Mouse (Mus musculus): ENCODE data around the gene Ppip5k2. TPM values are rescaled to one million over a fixed set of nuclear protein-coding genes. Genes with fewer than 3 reads are reported as not detected.

Gene Ppip5k2
- polyA plus RNA-seq, 1 experiment from 2014 or later, result 32.8 TPM

DNA sequence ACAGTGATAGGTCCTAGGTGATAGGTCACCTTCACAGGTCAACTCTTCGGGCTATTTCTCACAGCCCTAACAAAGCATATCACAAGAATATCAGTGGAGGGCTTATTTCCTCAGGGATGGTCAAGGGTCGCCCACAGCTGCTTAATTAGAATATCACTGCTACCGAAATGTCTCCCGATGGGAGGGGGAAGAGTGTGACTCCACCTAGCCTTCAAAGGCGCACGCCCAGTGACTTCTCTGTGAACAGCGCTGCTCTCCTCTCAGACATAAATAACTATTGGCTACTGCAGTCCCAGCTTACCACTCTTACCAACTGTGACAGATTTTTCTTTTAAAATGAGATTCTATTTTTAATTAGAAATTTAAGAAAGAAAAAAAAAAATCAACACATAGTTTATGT is 9.6 kb downstream of the Ppip5k2 start:
- POLR2A ChIA-PET, result interaction anchor here (1.1 kb wide), 1 partner anchor 33 kb away, joined by 3 read pairs; no protein-coding TSS in a partner anchor
- in situ Hi-C loops (cut with MboI; ENCODE audit: low pct_unique_long_range_greater_than_20kb), result no loop called here
- no peaks in the 10 kb centered on the region for H3K27me3 ChIP-seq
- CTCF ChIA-PET, result interaction anchor here (1.2 kb wide), 1 partner anchor 10 kb away, joined by 5 read pairs; no protein-coding TSS in a partner anchor
- TF ChIP-seq CTCF (IDR thresholded peaks at IDR 0.05), result no peak
- ATAC-seq (no peak), DNase-seq (ENCODE audit: low read depth, low spot score) (no peak)

DNA sequence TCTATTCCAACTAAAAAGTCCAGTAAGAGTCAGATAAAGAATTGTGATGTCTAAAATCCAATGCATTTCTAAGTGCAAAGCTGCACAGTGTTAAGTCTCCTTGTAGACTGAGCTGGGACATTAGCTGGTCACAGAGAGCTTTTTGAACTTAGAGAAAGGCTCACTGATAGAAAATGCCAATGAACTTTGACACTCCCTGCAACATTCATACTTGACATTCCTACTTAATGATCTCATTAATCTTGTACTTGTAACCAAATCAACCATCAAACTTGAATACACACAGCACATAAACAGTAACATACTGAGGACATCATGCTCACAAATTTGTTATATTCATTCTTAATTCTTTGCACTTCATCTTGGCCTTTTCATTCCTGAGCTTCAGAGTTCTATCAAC is 10.4 kb downstream of the Ppip5k2 start:
- DNase-seq (ENCODE audit: low read depth, low spot score), result no peak
- POLR2A ChIA-PET, result interaction anchor here (0.7 to 1.1 kb wide), 2 partner anchors 24 to 33 kb away, joined by 3 to 4 read pairs; no protein-coding TSS in a partner anchor
- in situ Hi-C loops (cut with MboI; ENCODE audit: low pct_unique_long_range_greater_than_20kb), result no loop called here
- ATAC-seq, result peak; percentile 85
- no peak for TF ChIP-seq CTCF (IDR thresholded peaks at IDR 0.05)
- CTCF ChIA-PET, result interaction anchor here (1.2 kb wide), 1 partner anchor 11 kb away, joined by 5 read pairs; no protein-coding TSS in a partner anchor
- H3K27me3 ChIP-seq, result no peaks in the 10 kb centered on the region

DNA sequence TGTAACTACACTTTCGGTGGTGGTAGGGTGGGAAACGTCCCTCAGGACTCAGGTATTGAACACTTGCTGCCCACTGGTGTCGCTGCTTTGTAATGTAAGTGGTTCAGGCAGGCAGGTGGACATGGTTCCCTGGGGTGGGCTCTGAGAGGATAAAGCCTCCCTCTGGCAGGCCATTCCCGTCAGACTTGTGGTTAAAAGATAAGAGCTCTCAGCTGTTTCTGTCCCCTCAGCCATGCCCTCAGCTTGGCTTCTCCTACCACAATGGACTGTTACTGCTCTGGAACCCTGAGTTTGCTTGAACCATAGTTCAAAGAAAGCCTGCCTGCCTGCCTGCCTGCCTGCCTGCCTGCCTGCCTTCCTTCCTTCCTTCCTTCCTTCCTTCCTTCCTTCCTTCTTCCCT is 15.8 kb downstream of the Ppip5k2 start:
- ATAC-seq (no peak), DNase-seq (ENCODE audit: low read depth, low spot score) (no peak)
- ChIA-PET POLR2A (no interaction called here), CTCF (interaction anchor here (1.0 to 2.7 kb wide), 5 partner anchors 10 to 23 kb away, joined by 3 to 15 read pairs (median 5); partner anchors contain the start of genes Gin1 and Ppip5k2)
- no peak for TF ChIP-seq CTCF (IDR thresholded peaks at IDR 0.05)
- H3K27me3 ChIP-seq, result no peaks in the 10 kb centered on the region
- in situ Hi-C loops (cut with MboI; ENCODE audit: low pct_unique_long_range_greater_than_20kb), result no loop called here

DNA sequence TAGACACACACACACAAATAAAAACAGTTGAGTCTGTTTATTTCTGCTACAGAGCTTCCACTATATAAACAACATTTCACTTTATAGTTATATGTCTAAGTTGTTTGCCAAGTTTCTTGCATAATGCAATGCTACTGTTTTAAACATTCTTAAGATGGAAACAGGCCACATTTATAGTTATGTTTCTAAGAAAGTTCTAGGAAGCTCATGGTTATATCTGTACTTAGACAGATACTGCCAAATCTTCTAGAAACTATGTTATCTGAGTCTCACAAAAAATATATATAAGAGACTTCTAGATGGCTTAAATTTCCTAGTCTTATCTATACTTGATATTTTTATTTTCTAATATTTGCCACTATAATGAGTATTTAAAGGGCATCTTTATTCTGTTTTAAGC is 17.0 kb downstream of the Ppip5k2 start:
- H3K27me3 ChIP-seq, result no peaks in the 10 kb centered on the region
- no peak for DNase-seq (ENCODE audit: low read depth, low spot score)
- no peak for ATAC-seq
- POLR2A ChIA-PET, result interaction anchor here (0.7 kb wide), 1 partner anchor 10 kb away, joined by 3 read pairs; no protein-coding TSS in a partner anchor
- in situ Hi-C loops (cut with MboI; ENCODE audit: low pct_unique_long_range_greater_than_20kb), result no loop called here
- CTCF ChIA-PET, result interaction anchor here (1.3 to 2.7 kb wide), 4 partner anchors 9 to 34 kb away, joined by 3 to 15 read pairs (median 8); partner anchors contain the start of genes Gin1 and Ppip5k2
- TF ChIP-seq CTCF (IDR thresholded peaks at IDR 0.05), result no peak

DNA sequence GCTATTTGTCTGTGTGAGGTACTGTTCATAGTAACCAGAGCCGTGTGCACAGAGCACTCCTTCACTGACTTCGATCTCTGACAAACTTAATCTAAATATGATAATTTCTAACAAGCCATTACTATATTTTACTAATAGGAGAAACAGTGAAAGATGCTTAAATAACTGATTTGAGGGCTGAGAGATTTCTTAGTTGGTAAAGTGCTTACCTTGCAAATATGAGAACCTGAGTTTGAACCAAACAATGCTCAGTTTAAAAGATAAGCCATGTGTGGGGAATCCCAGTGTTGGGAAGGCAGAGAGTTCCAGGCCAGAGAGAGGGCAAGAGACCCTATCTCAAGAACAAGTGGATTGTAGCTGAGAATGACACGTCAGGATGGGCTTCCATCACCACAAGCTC is 22.0 kb downstream of the Ppip5k2 start:
- in situ Hi-C loops (cut with MboI; ENCODE audit: low pct_unique_long_range_greater_than_20kb), result no loop called here
- DNase-seq (ENCODE audit: low read depth, low spot score) (no peak), ATAC-seq (no peak)
- no peak for TF ChIP-seq CTCF (IDR thresholded peaks at IDR 0.05)
- POLR2A ChIA-PET, result no interaction called here
- CTCF ChIA-PET, result no interaction called here
- H3K27me3 ChIP-seq, result no peaks in the 10 kb centered on the region

DNA sequence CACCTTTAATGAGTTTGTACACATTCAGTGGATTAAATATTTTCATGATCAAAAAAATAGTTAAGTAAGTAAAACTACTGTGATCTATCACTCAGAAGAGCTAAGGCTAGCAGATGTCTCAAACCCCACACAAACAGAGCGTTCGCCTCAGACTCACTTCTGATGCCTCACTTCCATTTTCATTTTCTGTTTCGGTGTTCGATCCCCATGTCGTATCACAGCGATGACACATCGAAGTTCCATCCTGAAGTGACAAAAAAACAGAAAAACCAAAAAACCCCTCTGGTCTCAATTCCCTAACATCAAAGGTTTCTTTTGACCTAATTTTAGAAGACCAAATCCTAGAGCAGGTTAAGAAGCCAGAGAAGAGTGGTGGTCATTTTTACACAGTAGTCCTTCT is 23.9 kb downstream of the Ppip5k2 start:
- ChIA-PET POLR2A (no interaction called here), CTCF (no interaction called here)
- H3K27me3 ChIP-seq, result no peaks in the 10 kb centered on the region
- in situ Hi-C loops (cut with MboI; ENCODE audit: low pct_unique_long_range_greater_than_20kb), result no loop called here
- no peak for DNase-seq (ENCODE audit: low read depth, low spot score)
- ATAC-seq, result no peak
- TF ChIP-seq CTCF (IDR thresholded peaks at IDR 0.05), result no peak

DNA sequence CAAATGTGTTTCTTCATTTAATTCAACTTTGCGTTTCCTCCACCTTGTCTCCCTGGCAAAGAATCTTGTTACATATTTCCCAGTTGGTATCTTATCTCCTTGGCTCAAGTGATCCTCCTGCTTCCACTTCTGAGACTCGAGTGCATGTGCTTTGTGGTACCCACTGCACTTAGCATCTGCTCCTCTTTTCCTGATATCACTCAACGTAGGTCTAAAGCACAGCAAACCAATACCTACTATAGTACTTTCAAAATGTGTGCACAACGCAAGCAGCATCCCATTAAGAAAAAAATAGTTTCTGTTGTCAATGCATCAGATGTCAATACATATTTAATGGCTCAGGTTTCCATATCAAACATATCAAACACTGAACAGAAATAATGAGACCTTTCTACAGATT is 24.5 kb downstream of the Ppip5k2 start:
- CTCF ChIA-PET, result interaction anchor here (1.0 to 2.0 kb wide), 2 partner anchors 8 to 10 kb away, joined by 3 to 11 read pairs; no protein-coding TSS in a partner anchor
- H3K27me3 ChIP-seq, result no peaks in the 10 kb centered on the region
- TF ChIP-seq CTCF (IDR thresholded peaks at IDR 0.05), result no peak
- POLR2A ChIA-PET, result no interaction called here
- in situ Hi-C loops (cut with MboI; ENCODE audit: low pct_unique_long_range_greater_than_20kb), result no loop called here
- DNase-seq (ENCODE audit: low read depth, low spot score), result no peak
- ATAC-seq, result no peak

DNA sequence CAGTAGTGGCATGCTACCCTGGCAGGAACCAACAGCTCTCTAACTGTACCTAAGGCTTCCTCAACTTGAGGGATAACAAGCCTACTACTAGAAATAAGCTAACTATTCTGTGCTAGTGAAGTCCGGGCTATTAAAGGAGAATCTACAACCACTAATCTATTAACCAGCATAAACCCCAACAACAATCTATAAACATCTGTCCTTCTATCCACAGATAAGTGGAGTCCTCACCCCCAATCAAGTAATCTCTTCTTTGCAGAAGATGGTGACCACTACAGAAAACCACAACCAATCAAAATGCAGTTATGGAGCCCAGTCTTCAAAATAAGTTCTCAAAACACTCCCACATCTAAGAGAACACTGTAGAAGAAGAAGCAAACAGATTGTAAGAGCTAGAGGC is 27.1 kb downstream of the Ppip5k2 start:
- ATAC-seq (no peak), DNase-seq (ENCODE audit: low read depth, low spot score) (no peak)
- CTCF ChIA-PET, result interaction anchor here (1.1 kb wide), 1 partner anchor 9 kb away, joined by 3 read pairs; no protein-coding TSS in a partner anchor
- in situ Hi-C loops (cut with MboI; ENCODE audit: low pct_unique_long_range_greater_than_20kb), result no loop called here
- no peaks in the 10 kb centered on the region for H3K27me3 ChIP-seq
- POLR2A ChIA-PET, result no interaction called here
- TF ChIP-seq CTCF (IDR thresholded peaks at IDR 0.05), result no peak

DNA sequence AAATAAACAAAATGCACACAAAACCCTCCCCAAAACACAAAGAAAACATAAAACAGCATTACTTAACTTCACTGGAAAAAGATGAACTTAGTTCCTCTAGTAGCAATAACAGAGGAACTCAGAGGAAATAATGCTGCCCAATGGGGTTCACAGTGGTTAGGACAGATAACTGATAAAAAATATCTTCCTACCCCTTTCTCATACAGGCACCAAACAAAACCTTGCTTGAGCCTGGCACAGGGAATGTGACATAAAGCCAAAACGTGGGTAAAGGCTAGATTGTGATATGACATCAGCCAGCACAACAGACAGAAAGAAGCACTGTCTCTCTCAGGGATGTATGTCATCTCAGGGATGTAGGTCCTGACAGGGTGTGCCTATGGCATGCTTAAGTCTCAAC is 40.9 kb downstream of the Ppip5k2 start:
- CTCF ChIA-PET, result interaction anchor here (1.3 kb wide), 1 partner anchor 12 kb away, joined by 4 read pairs; no protein-coding TSS in a partner anchor
- no peak for TF ChIP-seq CTCF (IDR thresholded peaks at IDR 0.05)
- POLR2A ChIA-PET, result no interaction called here
- H3K27me3 ChIP-seq, result no peaks in the 10 kb centered on the region
- DNase-seq (ENCODE audit: low read depth, low spot score) (no peak), ATAC-seq (no peak)
- in situ Hi-C loops (cut with MboI; ENCODE audit: low pct_unique_long_range_greater_than_20kb), result no loop called here

DNA sequence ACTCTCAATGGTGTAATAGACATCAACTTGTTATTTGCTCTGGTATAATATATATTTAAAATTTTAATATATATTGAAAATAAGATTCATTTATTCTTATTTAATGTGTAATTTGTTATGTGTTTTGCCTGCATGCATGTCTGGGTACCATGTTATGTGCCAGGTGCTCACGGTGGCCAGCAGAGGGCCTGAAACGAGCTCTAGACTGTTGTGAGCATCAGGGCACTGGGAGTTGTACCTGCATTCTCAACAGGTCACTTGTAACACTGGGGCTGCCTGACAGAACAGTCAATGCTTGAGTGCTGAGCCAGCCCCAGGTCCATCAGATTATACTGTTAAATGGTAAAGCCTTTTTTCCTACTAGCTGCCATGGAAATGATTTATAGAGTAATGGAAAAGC is 43.5 kb downstream of the Ppip5k2 start:
- in situ Hi-C loops (cut with MboI; ENCODE audit: low pct_unique_long_range_greater_than_20kb), result no loop called here
- peak; percentile 63 for TF ChIP-seq CTCF (IDR thresholded peaks at IDR 0.05)

DNA sequence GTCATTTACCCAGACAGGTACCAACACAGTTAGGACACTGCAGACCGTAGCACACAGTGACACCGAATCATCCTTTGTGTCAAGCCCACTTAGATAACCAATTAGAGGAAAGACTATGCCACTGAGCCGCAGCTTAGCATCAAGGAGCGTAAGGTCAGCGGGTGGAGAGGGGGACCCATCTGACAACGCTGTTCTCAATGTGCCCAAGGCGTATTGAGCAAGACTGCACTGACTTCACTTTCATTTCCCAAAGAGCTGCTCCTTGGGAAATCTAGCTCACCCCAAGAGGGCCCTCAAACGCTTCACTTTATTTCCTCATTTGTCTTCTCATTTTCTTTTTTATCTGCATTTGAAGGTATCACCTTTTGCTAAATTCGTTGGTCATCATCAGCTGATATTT is 51.8 kb downstream of the Ppip5k2 start:
- no peak for DNase-seq (ENCODE audit: low read depth, low spot score)
- POLR2A ChIA-PET, result interaction anchor here (0.9 kb wide), 1 partner anchor 17 kb away, joined by 3 read pairs; no protein-coding TSS in a partner anchor
- CTCF ChIA-PET, result interaction anchor here (1.7 kb wide), 1 partner anchor 35 kb away, joined by 3 read pairs; no protein-coding TSS in a partner anchor
- ATAC-seq, result no peak
- no peak for TF ChIP-seq CTCF (IDR thresholded peaks at IDR 0.05)
- no peaks in the 10 kb centered on the region for H3K27me3 ChIP-seq
- in situ Hi-C loops (cut with MboI; ENCODE audit: low pct_unique_long_range_greater_than_20kb), result no loop called here

More for the DNA sequence above, 43.5 kb downstream of the Ppip5k2 start:
- no peaks in the 10 kb centered on the region for H3K27me3 ChIP-seq
- ATAC-seq (no peak), DNase-seq (ENCODE audit: low read depth, low spot score) (no peak)
- CTCF ChIA-PET, result interaction anchor here (0.6 to 3.3 kb wide), 11 partner anchors 9 to 76 kb away, joined by 3 to 15 read pairs (median 4); partner anchors contain the start of gene Ppip5k2
- POLR2A ChIA-PET, result interaction anchor here (0.9 kb wide), 1 partner anchor 33 kb away, joined by 3 read pairs; no protein-coding TSS in a partner anchor
